Mouse (Mus musculus): ENCODE measurements around the gene Gm28961.
"Not testable (repeated sequence)": the region's sequence is repeated elsewhere in the genome, so short reads cannot be mapped to it uniquely, and the experiment has no call there.

Gm28961 gene

DNA sequence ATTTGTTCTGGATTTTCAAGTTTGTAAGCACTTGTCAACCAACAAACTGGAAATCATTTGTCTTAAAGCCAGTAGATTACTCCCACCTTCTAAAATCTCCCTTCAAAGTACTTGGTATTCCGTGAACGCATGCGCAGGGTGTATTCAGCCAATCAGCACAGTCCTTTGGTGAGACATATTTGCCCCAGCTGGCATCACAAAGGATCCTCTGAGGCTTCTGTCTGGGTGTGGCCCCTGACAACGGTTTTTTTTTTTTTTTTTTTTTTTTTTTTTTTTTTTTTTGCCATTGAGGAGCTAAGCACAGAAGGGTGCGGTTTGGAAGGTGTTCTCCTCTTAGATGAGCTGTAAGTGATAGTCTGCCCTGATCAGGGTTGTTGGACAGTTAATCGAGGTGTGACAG is at the start of gene Gm28961:
TSS of gene Gm28961 (plus strand) at position 301 of the 400 bp plus-strand sequence.
- DNase-seq (ENCODE audit: low read depth, low spot score) = not testable (repeated sequence)

Measured in CD4-positive, CD25-positive, alpha-beta regulatory T cell, adult 2 months (primary cell).